Mouse (Mus musculus) layer of hippocampus, adult 18-20 months (tissue): ENCODE data around the gene Utp11. TPM values are rescaled to one million over a fixed set of nuclear protein-coding genes. Genes with fewer than 3 reads are reported as not detected.

Source experiments
- DNase-seq, 2 experiments: peaks; one replicate each; pipeline ENCODE4 v3.0.0; 2022; ENCODE audit warnings: low spot score in 2 of 2
- total RNA-seq, 2 experiments: library from RNA; stranded (reverse); gene quantifications; 2 replicates each; pipeline ENCODE4 v1.2.3; 2021

Gene Utp11
- total RNA-seq, 2 experiments from 2014 or later = 16.8 to 18.1 TPM

GRCm38 (mm10) chr4:124705661-124706269, 12.4 kb upstream of the Utp11 start:
- DNase-seq = no peak

- DNase-seq = no peak
These were observed 11.5 kb upstream of the Utp11 start for GRCm38 (mm10) chr4:124704797-124705474.

GRCm38 (mm10) chr4:124703881-124704796, 10.7 kb upstream of the Utp11 start:
- DNase-seq = no peak

GRCm38 (mm10) chr4:124703406-124703805, 10.0 kb upstream of the Utp11 start:
- DNase-seq = no peak

GRCm38 (mm10) chr4:124701916-124702315, 8.5 kb upstream of the Utp11 start:
- no peak for DNase-seq

GRCm38 (mm10) chr4:124701052-124701845, 7.8 kb upstream of the Utp11 start:
- DNase-seq = no peak

GRCm38 (mm10) chr4:124700248-124700971, 7.0 kb upstream of the Utp11 start, which contains the start of gene Fhl3:
Fhl3 (plus strand) TSS chr4:124700701.
- DNase-seq = no peak

- no peak for DNase-seq
These were observed 6.4 kb upstream of the Utp11 start for GRCm38 (mm10) chr4:124699791-124700190.

- no peak for DNase-seq
These were observed 2.6 kb upstream of the Utp11 start for GRCm38 (mm10) chr4:124695786-124696516.

GRCm38 (mm10) chr4:124694572-124694971, 1.2 kb upstream of the Utp11 start:
- no peak for DNase-seq

- no peak for DNase-seq
These were observed 961 bp downstream of the Utp11 start for GRCm38 (mm10) chr4:124692416-124692861.

GRCm38 (mm10) chr4:124691455-124691854, 1.9 kb downstream of the Utp11 start:
- DNase-seq = no peak

- no peak for DNase-seq
These were observed 7.5 kb downstream of the Utp11 start for GRCm38 (mm10) chr4:124685897-124686402.

- DNase-seq = no peak
These were observed 7.9 kb downstream of the Utp11 start for GRCm38 (mm10) chr4:124685453-124685852.

GRCm38 (mm10) chr4:124685004-124685403, 8.4 kb downstream of the Utp11 start:
- no peak for DNase-seq

- no peak for DNase-seq
These were observed 9.9 kb downstream of the Utp11 start for GRCm38 (mm10) chr4:124683474-124683873.

GRCm38 (mm10) chr4:124682270-124682669, 11.1 kb downstream of the Utp11 start:
- DNase-seq = no peak

GRCm38 (mm10) chr4:124675958-124676357, 17.4 kb downstream of the Utp11 start:
- DNase-seq = no peak

- peak in 1 of 2 experiments; percentile 80 for DNase-seq
These were observed 18.4 kb downstream of the Utp11 start for GRCm38 (mm10) chr4:124675037-124675436.
